Mouse (Mus musculus) intestine, embryonic 16.5 days (tissue): Measurements from ENCODE around the gene Tmem178. TPM values are rescaled to one million over a fixed set of nuclear protein-coding genes. Genes with fewer than 3 reads are reported as not detected.
A peak's percentile ranks its signal among the peaks of the same experiment; 100 is the strongest.

Experiments used
- ATAC-seq: fragments of 200-750 bp; cut with Nextera tagmentation; 2 replicates; pipeline ENCODE4 v1.8.0; 2017; ENCODE audit warnings: moderate TSS enrichment, moderate library complexity
- H3K27ac ChIP-seq: fragments of 300-500 bp; sonication (generic); 2 replicates; pipeline ENCODE4 v1.5.1; 2014; ENCODE audit warnings: mild to moderate bottlenecking, low read length
- H3K27me3 ChIP-seq: fragments of 300-500 bp; sonication (generic); replicated peaks from 2 replicates; pipeline ENCODE4 v1.6.1; 2014; ENCODE audit warnings: low read length, control low read depth, mixed read lengths; ENCODE audit not compliant: control insufficient read depth, insufficient read depth
- H3K36me3 ChIP-seq: fragments of 300-500 bp; sonication (generic); 2 replicates; pipeline ENCODE4 v1.6.1; 2014; ENCODE audit warnings: low read length, control low read depth; ENCODE audit not compliant: control insufficient read depth, insufficient read depth
- H3K4me1 ChIP-seq: fragments of 300-500 bp; sonication (generic); 2 replicates; pipeline ENCODE4 v1.6.1; 2014; ENCODE audit warnings: low read length, control low read depth, mixed read lengths; ENCODE audit not compliant: control insufficient read depth, insufficient read depth
- H3K4me2 ChIP-seq: fragments of 300-500 bp; sonication (generic); 2 replicates; pipeline ENCODE4 v1.6.1; 2014; ENCODE audit warnings: low read depth, low read length, control low read depth
- H3K4me3 ChIP-seq: fragments of 300-500 bp; sonication (generic); 2 replicates; pipeline ENCODE4 v1.5.1; 2014; ENCODE audit warnings: mild to moderate bottlenecking, low read length
- H3K9ac ChIP-seq: fragments of 300-500 bp; sonication (generic); 2 replicates; pipeline ENCODE4 v1.6.1; 2014; ENCODE audit warnings: low read depth, low read length
- H3K9me3 ChIP-seq: fragments of 300-500 bp; sonication (generic); 2 replicates; pipeline ENCODE4 v1.6.1; 2016; ENCODE audit warnings: low read length, control low read depth; ENCODE audit not compliant: control insufficient read depth
- WGBS: fragments of 180-500 bp; shearing (Covaris S2); extraction: QIAGEN DNeasy Blood & Tissue Kit; methylation state at CpG from one replicate; pipeline ENCODE4 v1.1.7; 2014; 5-methylcytosine and 5-hydroxymethylcytosine counted together
- polyA plus RNA-seq: library from polyadenylated mRNA; unstranded; fragments of >200 nt; fragmentation: Nextera tagmentation; extraction: Ambion mirVana; gene quantifications from 2 replicates; pipeline ENCODE4 v1.2.1, GENCODE M21; 2015

Gene Tmem178
- polyA plus RNA-seq, 1 experiment from 2014 or later = 1.6 TPM

DNA sequence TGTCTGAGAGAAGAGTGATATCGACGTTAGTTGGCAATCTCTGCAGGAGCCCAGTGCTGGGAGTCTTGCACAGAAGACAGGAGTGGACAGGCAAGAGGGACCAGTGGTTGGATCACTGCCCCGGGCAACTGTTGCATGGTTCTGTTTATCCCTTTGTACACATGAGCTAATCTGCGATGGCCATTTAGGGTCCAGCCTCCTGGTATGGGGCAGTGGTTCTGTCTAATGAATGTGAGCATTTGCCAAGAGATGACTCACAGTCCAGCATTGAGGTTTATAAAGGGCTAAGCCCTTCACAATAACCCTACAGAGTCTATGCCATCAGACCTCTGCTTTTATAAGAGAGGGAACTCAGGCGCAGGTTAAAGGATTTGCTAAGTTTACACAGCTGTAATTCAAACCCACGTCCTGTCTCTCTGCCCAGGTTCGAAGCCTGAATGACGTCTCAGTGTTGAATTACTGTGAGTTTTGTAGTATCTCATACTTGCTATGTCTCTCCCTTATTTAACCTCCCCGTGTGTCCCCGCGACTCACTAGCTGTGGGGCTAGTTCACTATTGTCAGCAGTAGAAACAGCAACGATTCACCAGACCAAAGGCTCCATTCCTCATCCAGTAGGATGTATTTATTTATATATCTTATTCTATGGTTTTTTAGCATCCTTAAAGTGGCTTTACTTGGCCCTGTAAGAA lies 37.4 kb downstream of the Tmem178 start:
- peak; percentile 47 for ATAC-seq
- Histone ChIP-seq H3K4me1 (no peaks in the 10 kb centered on the region), H3K9me3 (no peaks in the 10 kb centered on the region), H3K4me2 (no peak overlapping the region), H3K27ac (no peak overlapping the region), H3K36me3 (no peaks in the 10 kb centered on the region), H3K9ac (no peak overlapping the region), H3K27me3 (no peaks in the 10 kb centered on the region), H3K4me3 (no peak overlapping the region)
- WGBS = 49% methylated on average over 12 of the region's 12 CpGs

GRCm38 (mm10) chr17:80982412-80982787 lies 38.0 kb downstream of the Tmem178 start:
- no peaks in the 10 kb centered on the region for H3K4me1 ChIP-seq
- H3K4me3 ChIP-seq = no peak overlapping the region
- ATAC-seq = 0 out of 2 replicates have a peak, but pooled peaks have one; percentile 40
- 12% methylated on average over 8 of the region's 8 CpGs for WGBS
- no peaks in the 10 kb centered on the region for H3K36me3 ChIP-seq
- no peak overlapping the region for H3K9ac ChIP-seq
- no peaks in the 10 kb centered on the region for H3K27me3 ChIP-seq
- no peaks in the 10 kb centered on the region for H3K9me3 ChIP-seq
- no peak overlapping the region for H3K4me2 ChIP-seq
- H3K27ac ChIP-seq = no peak overlapping the region

GRCm38 (mm10) chr17:80982976-80983375 lies 38.5 kb downstream of the Tmem178 start:
- WGBS = 81% methylated on average over 10 of the region's 10 CpGs
- no peaks in the 10 kb centered on the region for H3K9me3 ChIP-seq
- no peak overlapping the region for H3K4me2 ChIP-seq
- no peaks in the 10 kb centered on the region for H3K36me3 ChIP-seq
- no peak overlapping the region for H3K9ac ChIP-seq
- no peak overlapping the region for H3K27ac ChIP-seq
- no peak for ATAC-seq
- H3K4me1 ChIP-seq = no peaks in the 10 kb centered on the region
- H3K4me3 ChIP-seq = no peak overlapping the region
- no peaks in the 10 kb centered on the region for H3K27me3 ChIP-seq

DNA sequence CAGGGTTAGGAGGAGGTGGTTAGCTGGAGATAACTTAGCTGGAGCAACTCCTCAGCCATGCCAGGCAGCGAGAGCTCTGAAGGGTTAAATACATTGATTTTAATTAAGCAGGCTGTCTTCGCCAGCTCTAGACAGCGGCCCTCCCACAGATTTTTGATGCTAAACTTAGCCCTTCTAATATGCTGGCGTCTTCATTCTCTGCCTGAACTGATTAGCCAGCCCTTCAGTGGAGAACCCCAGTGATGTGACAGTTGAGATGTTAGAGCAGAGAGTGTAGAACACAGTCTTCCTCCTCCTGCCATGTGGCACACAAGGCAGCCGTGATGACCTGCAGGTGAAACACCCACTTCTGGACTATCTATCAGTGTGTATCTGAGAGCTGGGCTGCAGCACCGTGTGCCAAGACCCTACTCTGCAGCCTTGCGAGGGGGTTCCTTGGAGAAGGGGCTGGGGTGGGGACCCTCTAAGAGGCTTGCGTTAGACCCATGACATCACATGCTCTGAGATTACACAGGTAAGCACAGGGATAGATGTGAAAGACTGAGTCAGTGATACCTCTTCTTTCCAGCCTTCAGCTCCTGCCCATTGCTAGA lies 47.2 kb downstream of the Tmem178 start:
- H3K27me3 ChIP-seq = no peaks in the 10 kb centered on the region
- 76% methylated on average over 8 of the region's 8 CpGs for WGBS
- H3K9me3 ChIP-seq = no peaks in the 10 kb centered on the region
- ATAC-seq = no peak
- no peak overlapping the region for H3K4me2 ChIP-seq
- H3K36me3 ChIP-seq = no peaks in the 10 kb centered on the region
- H3K4me1 ChIP-seq = no peaks in the 10 kb centered on the region
- H3K9ac ChIP-seq = no peak overlapping the region
- no peak overlapping the region for H3K27ac ChIP-seq
- H3K4me3 ChIP-seq = no peak overlapping the region

- no peaks in the 10 kb centered on the region for H3K36me3 ChIP-seq
- no peaks in the 10 kb centered on the region for H3K9me3 ChIP-seq
- no peak overlapping the region for H3K4me3 ChIP-seq
- no peak overlapping the region for H3K9ac ChIP-seq
- WGBS = 60% methylated on average over 2 of the region's 2 CpGs
- no peak for ATAC-seq
- H3K4me1 ChIP-seq = no peaks in the 10 kb centered on the region; the same call in 1 of the 2 replicates
- no peaks in the 10 kb centered on the region for H3K27me3 ChIP-seq
- H3K4me2 ChIP-seq = no peak overlapping the region
- H3K27ac ChIP-seq = no peak overlapping the region
Observed at GRCm38 (mm10) chr17:80997226-80997625, 52.8 kb downstream of the Tmem178 start.

- Histone ChIP-seq H3K27me3 (no peaks in the 10 kb centered on the region), H3K9ac (no peak overlapping the region), H3K9me3 (no peaks in the 10 kb centered on the region), H3K27ac (no peak overlapping the region), H3K4me2 (no peak overlapping the region), H3K4me3 (no peak overlapping the region), H3K4me1 (peaks cover 4% of the 10 kb centered on the region), H3K36me3 (no peaks in the 10 kb centered on the region)
- WGBS = 71% methylated on average over 6 of the region's 6 CpGs
- ATAC-seq = no peak
Observed at GRCm38 (mm10) chr17:80998958-80999357, 54.5 kb downstream of the Tmem178 start.

DNA sequence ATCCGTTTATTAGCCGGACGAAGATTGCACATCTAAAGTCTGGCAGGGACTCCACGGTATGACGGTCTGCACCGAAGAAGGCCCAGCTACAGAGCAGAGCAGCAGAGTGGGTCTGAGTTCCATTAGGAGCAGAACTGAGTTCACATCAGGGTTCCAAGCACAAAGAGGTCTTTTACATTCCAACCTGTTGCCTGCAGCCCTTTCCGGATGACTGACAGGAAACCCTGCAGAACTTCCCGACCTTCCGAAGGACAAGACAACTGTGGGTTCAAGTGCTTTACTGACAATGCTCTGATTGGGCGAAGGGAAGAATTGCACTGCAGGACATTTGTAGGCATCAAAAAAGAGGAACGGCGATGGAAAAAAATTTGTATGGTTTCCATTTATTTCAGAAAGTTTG lies 56.6 kb downstream of the Tmem178 start:
- ATAC-seq = no peak
- Histone ChIP-seq H3K9ac (no peak overlapping the region), H3K27me3 (no peaks in the 10 kb centered on the region), H3K27ac (no peak overlapping the region), H3K4me2 (no peak overlapping the region), H3K36me3 (no peaks in the 10 kb centered on the region), H3K4me1 (peaks cover 7% of the 10 kb centered on the region), H3K4me3 (no peak overlapping the region), H3K9me3 (no peaks in the 10 kb centered on the region)
- 78% methylated on average over 12 of the region's 12 CpGs for WGBS

- H3K4me3 ChIP-seq = no peak overlapping the region
- 87% methylated on average over 4 of the region's 4 CpGs for WGBS
- H3K4me2 ChIP-seq = no peak overlapping the region
- H3K9me3 ChIP-seq = no peaks in the 10 kb centered on the region
- H3K27me3 ChIP-seq = no peaks in the 10 kb centered on the region
- H3K4me1 ChIP-seq = peaks cover 7% of the 10 kb centered on the region
- H3K36me3 ChIP-seq = no peaks in the 10 kb centered on the region
- H3K9ac ChIP-seq = no peak overlapping the region
- no peak for ATAC-seq
- H3K27ac ChIP-seq = no peak overlapping the region
Observed at GRCm38 (mm10) chr17:81001647-81002046, 57.2 kb downstream of the Tmem178 start.

DNA sequence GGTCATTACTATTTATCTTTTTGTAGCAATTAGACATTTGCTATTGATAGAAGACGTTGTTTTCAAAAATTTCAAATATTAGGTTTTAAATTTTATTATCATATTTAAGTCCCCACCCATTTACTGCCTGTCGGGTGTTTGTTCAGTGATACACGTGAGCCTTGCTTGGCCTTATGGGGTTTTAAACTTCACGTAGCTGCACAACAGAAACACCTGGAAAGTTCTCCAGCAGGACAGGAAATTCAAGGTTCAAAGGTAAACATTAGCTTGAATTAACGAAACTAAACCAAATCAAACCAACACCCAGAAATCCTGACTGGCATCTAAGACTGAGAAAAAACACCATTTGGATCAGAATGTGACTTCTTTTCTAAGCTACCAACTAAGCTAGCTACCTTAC lies 57.7 kb downstream of the Tmem178 start:
- ATAC-seq = peak; percentile 80
- 45% methylated on average over 5 of the region's 5 CpGs for WGBS
- H3K27me3 ChIP-seq = no peaks in the 10 kb centered on the region
- H3K4me2 ChIP-seq = no peak overlapping the region
- no peaks in the 10 kb centered on the region for H3K9me3 ChIP-seq
- no peak overlapping the region for H3K9ac ChIP-seq
- H3K4me3 ChIP-seq = no peak overlapping the region
- H3K36me3 ChIP-seq = no peaks in the 10 kb centered on the region
- peaks cover 7% of the 10 kb centered on the region for H3K4me1 ChIP-seq
- H3K27ac ChIP-seq = no peak overlapping the region

GRCm38 (mm10) chr17:81004454-81004853 lies 60.0 kb downstream of the Tmem178 start:
- H3K9me3 ChIP-seq = no peaks in the 10 kb centered on the region
- H3K4me1 ChIP-seq = peaks cover 7% of the 10 kb centered on the region
- no peak overlapping the region for H3K4me3 ChIP-seq
- ATAC-seq = no peak
- H3K27me3 ChIP-seq = no peaks in the 10 kb centered on the region
- H3K4me2 ChIP-seq = no peak overlapping the region
- WGBS = 66% methylated on average over 11 of the region's 11 CpGs
- no peak overlapping the region for H3K27ac ChIP-seq
- H3K9ac ChIP-seq = no peak overlapping the region
- no peaks in the 10 kb centered on the region for H3K36me3 ChIP-seq
